Mouse (Mus musculus) testis, postnatal 10 days (tissue): ENCODE results near the gene Acvr2b.

Experiments
- DNase-seq: peaks from one replicate; pipeline ENCODE4 v3.0.0; 2021; ENCODE audit warnings: low spot score

Acvr2b gene

DNA sequence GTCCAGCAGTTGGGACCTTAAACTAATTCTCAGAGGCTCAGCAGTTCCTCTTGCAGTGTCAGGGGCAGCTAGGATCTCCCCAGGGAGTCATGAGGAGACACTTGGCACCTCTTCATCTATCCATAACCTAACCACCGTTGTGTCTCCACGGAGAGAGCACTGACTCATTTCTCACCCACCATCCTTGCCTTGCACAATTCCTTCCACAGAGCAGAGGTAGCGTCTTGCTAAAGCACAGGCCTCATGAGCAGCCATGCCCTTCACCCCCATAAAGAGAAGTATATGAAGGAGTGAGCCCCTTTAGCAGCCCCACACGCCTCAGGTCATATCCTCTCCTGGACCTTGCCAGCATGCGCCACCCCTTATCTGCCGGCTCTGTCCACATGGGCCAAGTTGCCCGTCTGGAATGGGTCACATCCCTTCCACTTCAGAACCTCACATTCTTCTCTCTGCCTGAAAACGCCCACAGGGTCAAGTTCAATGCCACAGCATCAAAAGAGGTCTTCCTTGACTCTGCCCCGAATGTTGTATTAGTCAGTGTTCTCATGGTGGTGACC lies 71.8 kb downstream of the Acvr2b start:
- DNase-seq: no peak

DNA sequence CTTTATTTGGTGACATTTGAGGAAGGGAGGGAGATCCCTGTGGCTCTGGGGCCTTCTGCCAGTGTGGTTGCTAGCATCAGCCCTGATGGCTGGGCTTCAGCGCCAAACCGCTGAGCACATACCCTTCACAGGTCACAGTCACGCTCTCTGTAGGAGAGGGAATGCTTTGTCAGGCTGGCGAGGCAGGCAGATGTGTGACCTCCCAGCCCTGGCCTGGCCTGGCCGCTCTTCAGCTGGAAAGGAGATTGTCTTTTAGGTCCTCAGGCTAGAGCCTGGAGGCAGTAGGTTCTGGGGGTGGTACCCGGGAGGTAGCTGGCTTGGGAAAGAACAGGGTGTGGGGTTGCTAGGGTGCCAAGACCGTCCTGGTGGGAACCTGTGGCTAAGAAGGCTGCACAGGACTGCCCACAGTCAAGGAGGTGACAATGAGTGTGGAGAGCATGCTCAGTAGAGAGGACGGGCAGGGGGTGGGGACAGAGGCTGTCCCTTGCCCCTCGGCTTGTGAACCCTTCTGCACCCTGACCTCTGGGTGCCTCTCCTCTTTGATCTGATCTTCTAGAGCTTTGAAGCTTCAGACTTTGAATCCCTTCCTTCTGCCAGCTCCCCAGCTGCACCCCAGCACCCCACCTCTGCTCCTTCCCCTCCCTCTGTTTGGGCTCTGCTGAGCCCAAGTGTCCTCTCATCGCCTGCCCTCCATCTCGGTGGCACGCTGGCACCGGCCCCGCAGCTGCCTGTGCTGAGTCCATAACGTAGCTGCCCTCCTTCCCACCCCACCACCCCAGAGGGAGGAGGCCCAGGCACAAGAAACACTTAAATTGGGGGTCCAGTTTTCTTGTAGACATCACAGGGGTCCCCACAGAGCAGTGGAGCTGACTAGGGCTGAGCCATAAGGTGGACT lies 73.0 kb downstream of the Acvr2b start:
- no peak for DNase-seq

DNA sequence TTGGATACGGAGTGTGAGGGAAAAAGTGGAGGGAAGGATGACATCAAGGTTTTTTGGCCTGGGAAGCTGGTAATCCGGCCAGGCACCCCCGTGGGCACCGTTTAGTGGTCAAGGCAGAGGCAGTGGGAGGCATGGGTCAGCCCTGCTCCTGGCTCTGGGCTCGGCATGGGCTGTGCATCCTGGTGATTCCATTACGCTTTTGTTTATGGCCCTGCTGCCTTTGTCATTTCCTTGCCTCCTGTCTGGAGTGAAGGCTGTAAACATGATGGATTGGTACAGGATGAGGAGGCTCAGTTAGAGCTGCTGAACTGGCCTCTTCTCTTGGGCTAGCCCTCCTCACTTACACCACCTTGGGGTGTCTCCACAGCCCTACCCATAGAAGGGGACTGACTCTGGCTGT lies 75.8 kb downstream of the Acvr2b start:
- DNase-seq: no peak

DNA sequence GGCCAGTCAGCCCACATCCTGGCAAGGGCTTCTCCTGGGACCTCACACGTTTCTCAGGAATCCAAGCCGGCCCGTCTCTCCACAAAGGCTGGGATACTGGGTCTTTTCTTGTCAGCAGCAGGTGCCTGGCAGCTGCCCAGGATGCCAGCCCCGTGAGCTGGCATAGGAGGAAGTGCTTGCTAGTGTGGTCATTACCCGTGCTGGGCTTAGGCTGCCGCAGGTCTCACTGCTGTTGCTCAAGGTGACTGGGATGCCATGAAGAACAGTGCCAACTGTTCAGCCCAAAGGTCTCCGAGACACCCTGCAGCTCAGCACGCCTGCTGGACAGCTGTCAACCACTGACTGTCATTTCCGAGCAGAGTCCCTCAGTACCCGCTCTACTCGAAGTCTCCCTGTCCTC lies 76.4 kb downstream of the Acvr2b start:
- DNase-seq: no peak

DNA sequence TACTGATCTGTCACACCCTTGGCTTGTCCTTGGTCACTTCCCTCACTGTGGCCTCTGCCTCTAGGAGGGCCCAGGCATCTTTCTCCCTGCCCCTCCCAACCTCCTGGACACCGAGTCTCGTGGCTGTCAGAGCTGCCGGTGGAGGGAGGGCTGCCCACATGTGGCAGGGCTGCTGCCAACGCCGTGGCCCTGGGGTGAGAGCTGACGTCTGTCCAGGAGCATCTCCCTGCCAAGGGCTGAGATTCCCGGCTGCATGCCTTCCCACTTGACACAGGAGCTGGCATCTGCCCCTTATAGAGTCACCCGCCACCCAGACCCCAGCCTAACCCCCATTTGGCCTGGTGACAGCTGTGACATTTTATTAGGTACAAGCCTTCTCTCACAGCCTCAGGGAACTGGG lies 77.4 kb downstream of the Acvr2b start:
- DNase-seq: no peak

DNA sequence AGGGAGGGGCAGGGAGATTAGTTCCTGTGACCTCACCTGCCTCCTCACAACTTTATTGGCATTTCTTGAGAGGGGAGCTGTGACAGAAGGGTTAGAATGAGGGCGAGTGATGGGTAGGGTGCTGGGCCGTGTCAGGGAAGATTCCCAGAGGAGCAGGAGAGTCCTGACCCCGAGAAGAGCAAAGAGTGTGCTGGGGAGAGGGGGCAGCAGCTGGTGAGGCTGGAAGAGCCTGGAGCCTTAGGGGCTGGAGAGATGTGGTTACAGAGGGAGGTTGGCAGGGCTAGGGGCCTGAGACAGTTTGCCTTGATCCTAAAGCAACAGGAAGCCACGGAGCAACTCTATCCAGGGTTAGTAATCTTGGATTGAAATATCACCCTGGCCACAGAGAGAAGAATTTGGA lies 79.7 kb downstream of the Acvr2b start:
- DNase-seq: no peak

DNA sequence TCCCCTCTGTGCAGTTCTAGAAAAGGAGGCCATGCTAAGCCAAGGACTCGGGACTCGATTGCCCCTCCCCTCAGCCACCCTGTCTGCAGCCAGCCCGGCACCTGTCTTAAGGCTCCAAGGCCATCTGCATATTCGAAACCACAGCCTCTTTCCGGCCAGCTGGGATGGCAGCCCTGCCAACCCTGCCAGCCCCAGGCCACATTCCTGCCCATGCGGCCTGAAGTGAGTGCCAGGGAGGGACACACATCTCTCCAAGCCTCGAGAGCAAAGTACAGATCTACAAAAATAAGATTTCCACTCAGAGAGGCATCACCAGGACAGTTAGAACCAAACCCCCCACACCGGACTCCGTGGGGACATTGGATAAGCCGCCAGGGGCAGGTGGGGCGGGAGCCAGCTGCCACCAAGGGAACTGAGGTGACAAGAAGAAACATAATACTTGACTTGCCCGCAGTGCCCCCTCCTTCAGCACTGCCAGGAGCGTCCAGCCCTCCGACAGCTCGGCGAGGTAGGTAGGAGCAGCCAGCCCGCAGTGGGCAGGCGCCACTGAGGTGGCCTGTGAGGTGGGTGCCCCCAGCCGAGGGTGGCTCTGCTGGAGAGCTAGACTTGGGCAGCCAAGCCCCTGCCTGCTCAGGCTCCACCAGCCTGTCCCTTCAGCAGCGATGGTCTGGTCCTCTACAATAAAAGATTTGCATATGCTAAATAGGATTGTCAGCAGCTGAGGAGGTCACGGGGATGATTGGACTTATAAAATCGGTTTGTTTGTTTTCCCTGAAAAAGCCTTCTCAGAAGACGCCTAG lies 81.8 kb downstream of the Acvr2b start:
- no peak for DNase-seq

DNA sequence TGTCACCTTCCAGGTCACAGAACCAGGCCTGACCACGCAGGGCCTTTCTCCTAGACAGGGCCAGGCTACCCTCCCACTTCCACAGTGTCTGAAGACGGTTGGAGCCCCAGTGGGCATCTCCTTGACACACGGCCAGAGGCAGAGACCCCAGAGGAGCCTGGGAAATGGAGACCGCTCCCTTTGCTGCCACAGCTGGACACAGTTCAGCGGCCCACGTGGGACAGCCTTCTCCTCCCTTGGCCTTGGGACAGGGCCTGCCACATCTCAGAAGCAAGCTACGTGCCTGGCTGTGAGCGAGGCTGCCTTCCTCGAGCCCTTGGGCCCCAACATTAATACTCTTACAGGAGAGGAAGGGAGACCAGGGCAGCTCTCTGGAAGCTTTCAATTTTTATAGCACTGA lies 82.5 kb downstream of the Acvr2b start:
- DNase-seq: no peak
